Mouse (Mus musculus): ENCODE results near the gene Dynlt1f.
"Not testable (repeated sequence)": the region's sequence is repeated elsewhere in the genome, so short reads cannot be mapped to it uniquely, and the experiment has no call there.

DNA sequence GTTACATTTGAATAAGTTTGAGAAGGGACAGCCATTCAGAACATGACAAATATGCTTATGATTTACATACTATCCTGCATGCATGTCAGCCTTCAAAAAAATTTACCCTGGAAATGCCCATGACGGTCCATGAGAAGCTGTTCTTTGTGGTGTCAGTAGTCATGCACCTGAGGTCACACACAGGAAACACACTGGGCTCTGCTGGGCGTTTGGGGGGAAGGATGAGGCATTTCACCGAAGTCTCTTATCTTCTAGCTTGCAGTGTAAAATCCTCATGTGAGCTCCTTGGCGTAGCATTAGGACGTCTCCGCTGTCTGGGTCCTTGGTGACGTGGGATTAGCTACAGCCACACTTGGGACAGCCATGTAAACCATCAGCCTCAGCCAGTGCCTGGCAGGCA is 3.1 kb upstream of the Dynlt1f start, which contains the start of gene Sytl3:
- TF ChIP-seq NANOG (IDR thresholded peaks at IDR 0.05; ENCODE audit: borderline replicate concordance, low read length); CTCF (conservative IDR thresholded peaks at IDR 0.05; ENCODE audit: low read length): not testable (repeated sequence)
